Mouse (Mus musculus) Patski (cell line): ENCODE data around the gene 9930021J03Rik. TPM values are rescaled to one million over a fixed set of nuclear protein-coding genes. Genes with fewer than 3 reads are reported as not detected.
A peak's percentile ranks its signal among the peaks of the same experiment; 100 is the strongest.

Experiments
- ATAC-seq: fragments of 100-300 bp; one replicate; pipeline ENCODE4 v1.8.0; 2021
- CTCF ChIA-PET: fragments of 350-600 bp; sonication (Branson Sonifier 250); formaldehyde crosslinking; loops from one replicate; lab custom pipeline; 2022; ENCODE audit warnings: inconsistent platforms; lab: Charles Lee
- POLR2A ChIA-PET: fragments of 350-600 bp; sonication (Branson Sonifier 250); formaldehyde crosslinking; loops from one replicate; lab custom pipeline; 2022; ENCODE audit warnings: antibody characterized with exemption, inconsistent platforms; lab: Charles Lee
- DNase-seq: peaks from one replicate; pipeline ENCODE4 v3.0.0-alpha.2; 2011; ENCODE audit warnings: low read depth, low spot score
- H3K27me3 ChIP-seq: fragments of 371-371 bp; one replicate; pipeline ENCODE4 v1.5.1; 2021
- CTCF ChIP-seq: fragments of 100-300 bp; IDR thresholded peaks from one replicate; pipeline ENCODE4 v1.5.1; 2021
- in situ Hi-C: fragments of 300-500 bp; cut with MboI; formaldehyde crosslinking; loops from 3 replicates; pipeline ENCODE4 v1.11.1; 2018; ENCODE audit warnings: low pct_unique_long_range_greater_than_20kb, mixed read lengths
- polyA plus RNA-seq: library from polyadenylated mRNA; unstranded; gene quantifications from one replicate; pipeline ENCODE4 v1.2.3, GENCODE M21; 2021

The 9930021J03Rik gene
- polyA plus RNA-seq, 1 experiment from 2014 or later: 27.8 TPM

DNA sequence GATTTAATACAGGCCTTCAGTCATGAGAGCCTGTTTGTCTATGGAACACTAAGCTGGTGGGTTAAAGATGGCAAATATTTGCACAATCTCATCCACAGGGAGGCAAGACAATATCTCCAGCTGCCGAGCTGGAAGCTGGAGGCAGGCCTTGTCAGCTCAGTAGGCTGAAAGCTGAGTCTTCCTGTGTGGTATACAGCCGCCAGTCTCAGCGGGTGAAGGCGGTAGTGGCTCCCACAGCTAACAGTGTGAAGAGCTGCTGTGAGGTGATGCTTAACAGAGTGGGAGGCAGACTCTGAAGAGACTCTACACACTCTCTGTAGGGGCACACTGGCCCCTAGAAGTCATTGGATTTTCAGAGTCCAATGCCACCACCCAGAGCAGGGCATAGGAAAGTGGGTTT lies 104.1 kb downstream of the 9930021J03Rik start:
- ATAC-seq: no peak
- no peak for TF ChIP-seq CTCF
- no peak for DNase-seq
- CTCF ChIA-PET: interaction anchor here (0.9 kb wide), 1 partner anchor 10 kb away, joined by 3 read pairs; no protein-coding TSS in a partner anchor
- POLR2A ChIA-PET: no interaction called here
- no peaks in the 10 kb centered on the region for H3K27me3 ChIP-seq
- in situ Hi-C loops: no loop called here

DNA sequence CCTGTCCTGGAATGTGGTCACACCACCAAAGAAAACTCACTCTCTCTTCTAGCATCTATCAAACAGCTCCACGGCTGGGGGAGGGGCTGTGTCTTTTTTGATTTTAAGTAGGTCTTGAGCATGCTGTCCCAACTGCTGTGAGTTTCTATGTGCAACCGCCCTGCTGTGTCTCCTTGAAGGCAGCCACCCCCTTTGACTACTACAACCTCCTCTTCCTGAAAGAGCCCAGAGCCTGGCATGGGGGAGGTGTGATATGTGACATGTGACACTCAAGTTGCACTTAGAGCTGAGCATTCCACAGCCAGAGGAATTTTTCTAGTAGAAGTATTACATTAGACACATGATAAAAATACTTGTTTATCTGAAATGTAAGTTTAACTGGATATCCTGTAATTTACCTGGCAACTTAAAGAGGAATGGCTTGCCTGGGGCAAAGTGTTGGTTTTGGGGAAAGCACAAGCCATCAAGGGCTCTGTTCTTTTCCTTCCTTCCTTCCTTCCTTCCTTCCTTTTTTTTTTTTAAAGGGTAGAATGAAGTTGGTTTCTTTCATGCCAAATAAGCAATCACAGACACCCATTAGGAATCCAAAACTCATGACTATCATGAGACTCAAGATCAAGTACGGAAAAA lies 108.4 kb downstream of the 9930021J03Rik start, which contains the start of gene Mlana:
TSS of gene Mlana (plus strand) at position 580 of the 630 bp plus-strand sequence.
- H3K27me3 ChIP-seq: no peaks in the 10 kb centered on the region
- in situ Hi-C loops: loop anchor here (25.0 kb wide), 1 partner anchor 290 kb away; no protein-coding TSS in a partner anchor
- no peak for TF ChIP-seq CTCF
- ChIA-PET POLR2A (no interaction called here), CTCF (interaction anchor here (1.9 kb wide), 1 partner anchor 11 kb away, joined by 4 read pairs; no protein-coding TSS in a partner anchor)
- no peak for DNase-seq
- ATAC-seq: no peak

DNA sequence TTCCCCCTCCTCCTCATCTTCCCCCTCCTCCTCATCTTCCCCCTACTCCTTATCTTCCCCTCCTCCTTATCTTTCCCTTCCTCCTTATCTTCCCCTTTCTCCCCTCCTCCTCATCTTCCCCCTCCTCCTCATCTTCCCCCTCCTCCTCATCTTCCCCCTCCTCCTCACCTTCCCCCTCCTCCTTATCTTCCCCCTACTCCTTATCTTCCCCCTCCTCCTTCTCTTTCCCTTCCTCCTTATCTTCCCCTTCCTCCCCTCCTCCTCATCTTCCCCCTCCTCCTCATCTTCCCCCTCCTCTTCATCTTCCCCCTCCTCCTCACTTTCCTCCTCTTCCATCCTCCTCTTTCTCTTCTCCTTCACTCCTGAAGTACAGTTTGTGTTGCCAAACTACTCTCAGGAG lies 108.9 kb downstream of the 9930021J03Rik start:
- no peak for ATAC-seq
- CTCF ChIA-PET: interaction anchor here (1.9 kb wide), 1 partner anchor 12 kb away, joined by 4 read pairs; no protein-coding TSS in a partner anchor

DNA sequence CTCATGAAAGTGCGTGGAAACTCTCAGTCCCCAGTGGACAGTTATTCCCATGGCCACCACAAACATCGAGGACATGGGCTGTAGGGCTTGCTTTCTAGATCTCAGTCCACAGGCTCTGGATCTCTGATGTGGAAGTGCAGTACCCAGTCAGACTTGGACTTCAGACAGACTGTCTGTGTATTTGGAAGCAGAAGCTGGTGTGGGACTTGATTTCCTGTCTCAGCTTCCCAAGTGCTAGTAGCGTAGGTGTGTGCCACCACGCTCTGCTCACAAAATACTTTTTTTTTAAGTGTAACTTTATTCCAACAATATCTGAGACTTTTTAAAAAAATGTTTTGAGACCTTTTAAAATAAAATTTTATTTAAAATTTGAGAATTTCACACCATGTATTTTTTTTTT lies 109.5 kb downstream of the 9930021J03Rik start:
- no peak for ATAC-seq
- in situ Hi-C loops: loop anchor here (25.0 kb wide), 1 partner anchor 291 kb away; no protein-coding TSS in a partner anchor
- POLR2A ChIA-PET: interaction anchor here (1.5 kb wide), 1 partner anchor 12 kb away, joined by 3 read pairs; no protein-coding TSS in a partner anchor
- DNase-seq: no peak
- TF ChIP-seq CTCF: no peak
- CTCF ChIA-PET: no interaction called here
- no peaks in the 10 kb centered on the region for H3K27me3 ChIP-seq

More for the DNA sequence above, 108.9 kb downstream of the 9930021J03Rik start:
- H3K27me3 ChIP-seq: no peaks in the 10 kb centered on the region
- no peak for DNase-seq
- no peak for TF ChIP-seq CTCF
- in situ Hi-C loops: loop anchor here (25.0 kb wide), 1 partner anchor 290 kb away; no protein-coding TSS in a partner anchor
- POLR2A ChIA-PET: no interaction called here

DNA sequence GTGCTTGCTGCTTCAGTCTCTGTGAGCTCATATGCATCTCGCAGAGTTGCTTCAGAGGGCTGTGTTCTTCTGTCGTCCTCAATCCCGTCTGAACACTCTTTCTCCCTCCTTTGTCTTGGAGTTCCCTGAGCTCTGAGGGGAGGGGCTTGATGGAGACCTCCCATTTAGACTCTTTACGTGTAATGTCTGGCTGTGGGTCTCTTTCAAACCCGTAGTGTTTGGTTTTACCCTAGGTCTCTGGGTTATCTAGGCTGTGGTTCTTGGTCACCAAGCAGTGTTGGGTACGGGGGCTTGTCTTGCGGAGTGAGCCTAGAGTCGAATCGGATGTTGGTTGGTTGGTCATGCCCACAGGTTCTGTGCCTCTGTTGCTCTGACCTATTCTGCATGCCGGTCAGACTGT lies 110.7 kb downstream of the 9930021J03Rik start:
- ATAC-seq (no peak), DNase-seq (no peak)
- in situ Hi-C loops: loop anchor here (25.0 kb wide), 1 partner anchor 292 kb away; no protein-coding TSS in a partner anchor
- POLR2A ChIA-PET: interaction anchor here (1.5 kb wide), 1 partner anchor 11 kb away, joined by 3 read pairs; no protein-coding TSS in a partner anchor
- TF ChIP-seq CTCF: no peak
- CTCF ChIA-PET: interaction anchor here (1.0 kb wide), 1 partner anchor 11 kb away, joined by 4 read pairs; no protein-coding TSS in a partner anchor
- H3K27me3 ChIP-seq: no peaks in the 10 kb centered on the region

DNA sequence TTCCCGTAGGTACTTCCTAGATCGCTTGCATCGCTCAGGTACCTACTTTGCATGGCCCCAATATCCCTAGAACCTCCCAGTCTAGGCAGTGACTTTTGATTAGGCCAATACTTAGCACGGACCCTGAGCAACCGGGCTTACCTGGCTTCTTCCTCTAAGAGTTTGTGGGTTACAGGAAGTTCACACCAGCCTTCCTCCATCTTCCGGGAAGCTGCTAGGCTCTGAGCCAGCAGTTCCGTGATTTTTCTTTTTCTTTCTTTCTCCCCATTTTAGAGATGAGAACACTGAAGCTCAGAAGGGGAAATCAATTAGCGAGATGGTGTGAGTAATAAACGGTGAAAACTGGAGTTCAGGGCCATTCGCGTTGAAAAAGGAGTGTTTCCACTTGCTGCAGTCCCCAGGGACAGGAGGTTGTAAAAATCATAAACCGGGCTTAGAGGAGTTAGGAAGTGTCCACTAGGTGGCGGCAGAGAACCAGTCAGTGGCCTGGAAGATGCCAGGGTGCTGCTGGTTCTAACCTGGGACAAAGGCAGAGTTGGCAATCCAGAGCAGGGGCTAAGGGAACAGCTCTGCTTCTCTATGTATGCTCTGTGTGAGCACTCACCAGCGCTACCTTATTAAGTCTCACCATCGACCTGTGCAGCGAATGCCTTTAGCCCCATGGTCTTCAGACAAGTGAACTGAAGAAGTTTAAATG lies 121.8 kb downstream of the 9930021J03Rik start:
- ATAC-seq (peak; percentile 57), DNase-seq (no peak)
- CTCF ChIA-PET: interaction anchor here (0.8 to 3.5 kb wide), 11 partner anchors 8 to 298 kb away, joined by 3 to 34 read pairs (median 4); no protein-coding TSS in a partner anchor
- POLR2A ChIA-PET: interaction anchor here (0.6 to 1.4 kb wide), 3 partner anchors 12 to 137 kb away, joined by 3 to 4 read pairs (median 4); no protein-coding TSS in a partner anchor
- no peaks in the 10 kb centered on the region for H3K27me3 ChIP-seq
- peak; percentile 76 for TF ChIP-seq CTCF
- in situ Hi-C loops: loop anchor here (25.0 kb wide), 1 partner anchor 303 kb away; no protein-coding TSS in a partner anchor

DNA sequence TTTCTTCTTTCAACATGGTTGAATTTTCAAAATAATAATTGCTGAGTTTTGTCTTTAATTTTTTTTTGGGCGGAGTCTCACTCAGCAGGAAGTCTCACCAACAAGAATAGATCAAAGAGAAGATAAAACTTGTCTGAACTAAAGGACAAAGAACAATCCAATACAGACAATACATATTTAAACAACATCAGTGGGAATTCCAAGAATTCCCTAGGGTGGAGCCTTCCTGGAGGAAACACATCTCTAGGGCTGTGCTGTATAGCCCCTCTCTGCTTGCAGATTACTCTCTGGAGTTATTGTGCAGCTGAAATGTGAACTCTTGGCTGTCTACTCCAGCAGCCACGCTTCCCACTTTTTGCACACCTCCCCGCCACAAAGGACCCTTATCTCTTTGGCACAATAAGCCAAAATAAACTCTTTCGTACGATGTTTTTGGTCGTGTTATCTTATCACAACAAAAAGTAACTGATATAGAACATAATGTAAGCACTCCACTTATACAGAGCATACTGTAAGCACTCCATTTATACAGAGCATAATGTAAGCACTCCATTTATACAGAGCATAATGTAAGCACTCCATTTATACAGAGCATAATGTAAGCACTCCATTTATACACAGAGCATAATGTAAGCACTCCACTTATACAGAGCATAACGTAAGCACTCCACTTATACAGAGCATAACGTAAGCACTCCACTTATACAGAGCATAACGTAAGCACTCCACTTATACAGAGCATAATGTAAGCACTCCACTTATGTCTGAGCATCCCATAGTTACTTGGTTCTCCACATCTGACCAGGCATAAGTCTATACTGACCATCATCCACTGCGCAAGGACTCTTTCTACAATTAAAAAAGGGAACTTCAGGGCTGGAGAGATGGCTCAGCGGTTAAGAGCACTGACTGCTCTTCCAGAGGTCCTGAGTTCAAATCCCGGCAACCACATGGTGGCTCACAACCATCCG lies 125.3 kb downstream of the 9930021J03Rik start:
- ATAC-seq: no peak

DNA sequence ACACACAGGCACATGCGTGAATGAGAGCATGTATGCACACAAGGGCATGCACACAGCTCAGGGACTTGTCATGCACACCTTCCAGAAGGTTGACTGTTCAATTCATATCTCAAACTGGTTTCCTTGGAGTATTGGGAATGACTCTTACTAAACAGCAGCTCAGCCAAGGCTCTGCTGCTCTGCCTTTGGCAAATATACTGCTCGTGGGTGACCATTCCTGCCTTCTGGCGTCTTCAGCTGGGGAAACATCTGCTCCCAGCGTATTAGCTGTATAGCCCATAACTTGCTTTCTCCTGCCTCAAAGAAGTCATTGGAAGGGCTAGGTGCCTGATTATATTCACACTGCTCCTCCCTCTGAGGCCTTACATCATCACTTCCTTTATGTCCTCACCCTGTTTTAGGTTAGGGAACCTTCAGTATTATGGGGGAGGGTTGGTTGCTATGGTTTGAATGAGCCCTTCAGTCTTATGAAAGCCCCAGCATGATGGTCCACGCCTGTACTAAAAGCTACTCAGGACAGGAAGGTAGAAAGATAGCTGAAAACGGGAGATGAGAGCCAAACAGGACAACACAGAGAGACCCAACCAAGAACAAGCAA lies 127.5 kb downstream of the 9930021J03Rik start:
- no peak for DNase-seq
- TF ChIP-seq CTCF: no peak
- ATAC-seq: no peak
- in situ Hi-C loops: loop anchor here (5.0 to 25.0 kb wide), 2 partner anchors 144 to 309 kb away; no protein-coding TSS in a partner anchor
- ChIA-PET POLR2A (no interaction called here), CTCF (interaction anchor here (1.0 kb wide), 1 partner anchor 143 kb away, joined by 3 read pairs; no protein-coding TSS in a partner anchor)
- no peaks in the 10 kb centered on the region for H3K27me3 ChIP-seq

More for the DNA sequence above, 125.3 kb downstream of the 9930021J03Rik start:
- ChIA-PET CTCF (no interaction called here), POLR2A (no interaction called here)
- in situ Hi-C loops: loop anchor here (25.0 kb wide), 1 partner anchor 307 kb away; no protein-coding TSS in a partner anchor
- H3K27me3 ChIP-seq: no peaks in the 10 kb centered on the region
- no peak for DNase-seq
- no peak for TF ChIP-seq CTCF
